Mouse (Mus musculus): ENCODE measurements around the gene R3hdml. TPM values are rescaled to one million over a fixed set of nuclear protein-coding genes. Genes with fewer than 3 reads are reported as not detected.
"Not testable (repeated sequence)": the region's sequence is repeated elsewhere in the genome, so short reads cannot be mapped to it uniquely, and the experiment has no call there.

R3hdml gene
- polyA plus RNA-seq (2016; fragmentation: Nextera tagmentation; extraction: Ambion mirVana) = not detected in 2 replicates

DNA sequence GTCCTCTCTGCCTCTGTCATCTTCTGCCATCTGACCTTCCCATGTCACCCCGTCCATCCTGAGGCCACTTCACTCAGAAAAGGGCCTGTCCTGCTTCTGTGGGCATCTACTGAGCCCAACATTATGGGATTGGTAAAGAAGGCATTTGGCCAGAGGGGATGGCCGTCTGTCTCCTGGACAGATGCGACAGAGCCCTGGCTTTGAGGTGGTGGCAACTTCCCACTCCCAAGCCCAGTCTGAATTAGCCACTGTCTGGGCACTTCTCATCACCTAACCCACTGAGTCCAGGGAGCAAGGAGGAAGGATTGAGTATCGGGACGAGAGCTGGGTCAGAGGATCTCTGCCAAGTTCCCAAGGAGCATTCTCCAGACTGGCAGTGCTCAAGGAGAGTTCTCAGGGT is at the start of gene R3hdml:
Gene R3hdml (plus strand): TSS at position 301 of the 400 bp plus-strand sequence.
- Histone ChIP-seq H3K4me3 (no peak within 1 kb of the TSS), H3K9ac (no peak within 1 kb of the TSS), H3K4me1 (0 out of 2 replicates have a peak, but pooled peaks cover 10% of the 10 kb centered on the region), H3K27me3 (peaks cover 5% of the 10 kb centered on the region; the same call in 1 of the 2 replicates), H3K9me3 (no peaks in the 10 kb centered on the region), H3K27ac (no peak within 1 kb of the TSS), H3K4me2 (replicated peaks) (no peak within 1 kb of the TSS), H3K36me3 (no peaks in the 10 kb centered on the region)
- 68% methylated on average over 5 of the region's 5 CpGs for WGBS
- ATAC-seq (ENCODE audit: insufficient number of reproducible peaks, insufficient read depth, low FRiP score, low TSS enrichment) = no peak

DNA sequence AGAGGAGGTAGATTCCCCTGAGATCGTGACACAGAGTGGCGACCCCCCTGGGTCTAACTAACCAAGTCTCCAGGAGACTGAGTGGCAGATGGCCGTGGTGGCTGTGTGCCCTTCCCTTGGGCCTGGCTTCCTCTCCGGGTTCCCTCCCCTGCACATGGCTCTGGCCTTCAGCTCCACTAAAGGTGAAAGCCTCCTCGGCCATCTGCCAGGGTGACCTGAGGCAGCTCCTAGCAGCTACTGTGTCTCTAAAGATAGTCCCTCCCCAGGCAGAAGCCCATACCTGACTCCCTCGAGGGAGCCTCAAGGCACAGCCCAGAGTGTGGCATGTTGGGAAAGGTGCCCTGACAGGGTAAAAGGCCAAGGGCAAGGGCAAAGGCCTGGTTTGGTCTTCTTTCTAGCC is 48.6 kb upstream of the R3hdml start:
- 70% methylated on average over 6 of the region's 6 CpGs for WGBS
- peaks cover 1% of the 10 kb centered on the region; the same call in 1 of the 2 replicates for H3K4me1 ChIP-seq
- H3K27ac ChIP-seq = no peak overlapping the region
- no peak overlapping the region for H3K4me3 ChIP-seq
- H3K36me3 ChIP-seq = no peaks in the 10 kb centered on the region
- H3K9me3 ChIP-seq = no peaks in the 10 kb centered on the region
- H3K27me3 ChIP-seq = peaks cover 10% of the 10 kb centered on the region
- no peak overlapping the region for H3K9ac ChIP-seq
- H3K4me2 ChIP-seq (replicated peaks) = no peak overlapping the region
- ATAC-seq (ENCODE audit: insufficient number of reproducible peaks, insufficient read depth, low FRiP score, low TSS enrichment) = no peak

DNA sequence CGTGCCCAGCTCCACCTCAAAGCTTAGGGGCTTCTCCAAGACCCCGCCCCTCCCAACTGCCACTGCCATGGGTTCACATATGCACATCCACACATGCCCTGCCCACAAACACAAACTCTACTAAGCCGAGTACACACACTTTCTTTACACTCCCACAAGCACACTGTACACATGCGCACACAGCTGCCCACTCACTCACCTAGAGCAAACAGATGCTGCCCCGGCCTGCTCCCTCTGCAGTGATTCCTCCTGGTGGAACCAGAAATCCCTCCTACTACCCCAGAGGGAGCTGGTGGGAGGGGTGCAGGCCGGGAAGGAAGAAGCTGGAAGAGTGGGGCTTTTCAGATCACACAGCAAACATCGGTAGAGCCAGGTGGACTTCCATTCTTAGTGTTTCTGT is 48.1 kb upstream of the R3hdml start:
- Histone ChIP-seq H3K9me3 (no peaks in the 10 kb centered on the region), H3K4me3 (no peak overlapping the region), H3K27ac (no peak overlapping the region), H3K4me2 (replicated peaks) (no peak overlapping the region), H3K4me1 (no peaks in the 10 kb centered on the region), H3K36me3 (no peaks in the 10 kb centered on the region), H3K9ac (no peak overlapping the region), H3K27me3 (peaks cover 6% of the 10 kb centered on the region)
- no peak for ATAC-seq (ENCODE audit: insufficient number of reproducible peaks, insufficient read depth, low FRiP score, low TSS enrichment)
- 69% methylated on average over 7 of the region's 7 CpGs for WGBS

DNA sequence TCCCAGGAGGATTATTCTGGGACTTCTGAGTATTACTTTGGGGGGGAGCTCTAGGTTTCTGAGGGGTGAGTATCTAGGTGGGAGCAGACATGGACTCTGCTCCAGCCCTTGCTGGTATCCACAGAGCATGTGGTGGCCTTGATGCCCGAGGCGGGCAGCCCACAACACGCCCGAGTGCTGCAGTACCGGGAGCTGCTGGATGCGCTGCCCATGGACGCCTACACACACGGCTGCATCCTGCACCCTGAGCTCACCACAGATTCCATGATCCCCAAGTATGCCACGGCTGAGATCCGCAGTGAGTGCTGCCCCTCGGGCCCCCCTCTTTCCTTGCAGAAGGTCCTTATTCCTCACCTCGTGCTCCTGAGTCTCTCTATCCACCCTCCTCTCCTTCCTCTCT is 44.7 kb upstream of the R3hdml start:
- Histone ChIP-seq H3K9me3 (no peaks in the 10 kb centered on the region), H3K27me3 (no peaks in the 10 kb centered on the region), H3K4me3 (no peak overlapping the region), H3K4me2 (replicated peaks) (no peak overlapping the region), H3K36me3 (no peaks in the 10 kb centered on the region), H3K9ac (no peak overlapping the region), H3K4me1 (no peaks in the 10 kb centered on the region), H3K27ac (no peak overlapping the region)
- ATAC-seq (ENCODE audit: insufficient number of reproducible peaks, insufficient read depth, low FRiP score, low TSS enrichment) = no peak
- WGBS = 83% methylated on average over 12 of the region's 12 CpGs

DNA sequence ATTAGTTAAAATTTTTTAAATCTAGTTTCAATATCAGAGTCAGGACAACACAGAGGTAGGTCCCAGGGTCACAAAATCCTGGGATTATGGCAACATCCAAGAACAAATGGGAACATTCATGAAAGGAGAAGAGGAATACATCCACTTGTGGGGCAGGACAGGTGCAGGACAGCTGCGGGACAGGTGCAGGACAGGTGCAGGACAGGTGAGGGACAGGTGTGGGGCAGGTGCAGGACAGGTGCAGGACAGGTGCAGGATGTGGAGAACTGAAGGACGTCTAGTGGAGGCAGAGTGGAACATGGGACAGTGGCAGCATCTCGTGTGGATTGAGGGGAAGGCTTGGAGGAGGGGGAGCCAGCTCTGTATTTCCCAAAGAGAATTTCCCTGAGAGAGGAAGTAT is 42.8 kb upstream of the R3hdml start:
- no peak overlapping the region for H3K27ac ChIP-seq
- H3K4me3 ChIP-seq = no peak overlapping the region
- H3K4me1 ChIP-seq = no peaks in the 10 kb centered on the region
- no peak overlapping the region for H3K9ac ChIP-seq
- H3K27me3 ChIP-seq = no peaks in the 10 kb centered on the region
- WGBS = 60% methylated on average over 3 of the region's 3 CpGs
- no peak overlapping the region for H3K4me2 ChIP-seq (replicated peaks)
- H3K36me3 ChIP-seq = no peaks in the 10 kb centered on the region
- no peaks in the 10 kb centered on the region for H3K9me3 ChIP-seq
- no peak for ATAC-seq (ENCODE audit: insufficient number of reproducible peaks, insufficient read depth, low FRiP score, low TSS enrichment)

DNA sequence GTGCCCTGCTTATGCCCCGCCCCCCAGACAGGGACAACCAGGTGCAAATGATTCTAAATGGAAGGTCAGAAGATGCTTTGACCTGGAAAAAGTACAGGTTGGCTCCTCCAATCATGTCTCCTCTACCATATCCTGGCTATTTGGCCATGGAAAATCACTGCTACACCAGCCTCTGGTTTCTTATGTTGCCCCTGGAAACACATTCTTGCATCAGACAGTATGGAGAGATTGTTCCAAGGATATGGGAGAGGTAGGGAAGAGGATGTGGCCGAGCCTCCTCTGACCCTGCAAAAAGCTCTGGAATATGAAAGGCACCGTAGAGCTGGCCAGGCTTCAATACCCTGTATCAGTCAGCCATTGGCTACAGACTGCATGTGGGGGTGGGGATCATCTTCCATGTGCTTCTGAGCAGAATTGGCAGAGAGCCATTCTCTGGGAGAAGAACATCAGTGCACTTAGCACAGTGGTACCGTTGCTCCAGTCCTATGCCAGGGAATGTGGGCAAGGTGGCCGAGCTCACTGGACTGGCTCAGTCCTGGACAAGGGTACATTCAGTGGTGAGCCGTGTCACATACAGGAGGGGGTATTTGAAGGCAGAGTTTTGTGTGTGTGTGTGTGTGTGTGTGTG is 41.3 kb upstream of the R3hdml start:
- Histone ChIP-seq H3K4me1 (no peaks in the 10 kb centered on the region), H3K27ac (no peak overlapping the region), H3K27me3 (no peaks in the 10 kb centered on the region), H3K4me2 (replicated peaks) (no peak overlapping the region), H3K9ac (no peak overlapping the region), H3K4me3 (no peak overlapping the region), H3K36me3 (no peaks in the 10 kb centered on the region), H3K9me3 (no peaks in the 10 kb centered on the region)
- no peak for ATAC-seq (ENCODE audit: insufficient number of reproducible peaks, insufficient read depth, low FRiP score, low TSS enrichment)
- 70% methylated on average over 6 of the region's 6 CpGs for WGBS

DNA sequence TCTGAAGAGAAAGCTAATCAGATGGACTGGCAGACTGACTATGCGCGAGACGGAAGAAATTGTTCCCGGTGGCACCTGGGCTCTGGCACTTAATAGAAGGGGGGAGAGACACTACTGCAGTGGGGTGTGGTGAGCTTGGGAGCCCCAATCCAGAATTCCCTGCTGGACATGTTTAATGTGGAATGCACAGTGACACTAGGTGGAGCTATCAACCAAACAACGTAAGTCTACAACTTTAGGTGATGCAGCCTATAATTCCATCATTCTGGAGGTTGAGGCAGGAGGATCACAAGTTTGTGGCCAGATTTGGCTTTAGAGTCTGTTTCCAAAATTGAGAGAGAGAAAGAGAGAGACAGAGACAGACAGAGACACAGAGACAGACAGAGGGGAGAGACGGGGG is 39.4 kb upstream of the R3hdml start:
- 90% methylated on average over 6 of the region's 6 CpGs for WGBS
- H3K4me1 ChIP-seq = no peaks in the 10 kb centered on the region
- ATAC-seq (ENCODE audit: insufficient number of reproducible peaks, insufficient read depth, low FRiP score, low TSS enrichment) = no peak

DNA sequence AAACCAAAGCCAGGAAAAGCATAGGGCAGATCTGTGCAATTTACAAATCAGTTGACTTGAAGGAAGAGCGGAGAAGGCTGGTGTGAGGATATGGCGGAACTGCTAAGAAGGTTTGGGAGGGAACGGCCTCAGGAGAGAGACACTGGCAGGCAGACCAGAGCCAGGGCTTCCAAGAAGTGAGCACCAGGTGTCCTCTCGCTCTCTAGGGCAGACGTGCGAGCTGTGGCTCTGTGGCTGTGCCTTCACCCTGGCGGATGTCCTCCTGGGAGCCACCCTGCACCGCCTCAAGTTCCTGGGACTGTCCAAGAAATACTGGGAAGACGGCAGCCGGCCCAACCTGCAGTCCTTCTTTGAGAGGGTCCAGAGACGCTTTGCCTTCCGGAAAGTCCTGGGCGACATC is 38.7 kb upstream of the R3hdml start:
- Histone ChIP-seq H3K4me2 (replicated peaks) (no peak overlapping the region), H3K4me1 (no peaks in the 10 kb centered on the region), H3K27ac (no peak overlapping the region), H3K36me3 (no peaks in the 10 kb centered on the region), H3K4me3 (no peak overlapping the region), H3K27me3 (peaks cover 4% of the 10 kb centered on the region), H3K9ac (no peak overlapping the region), H3K9me3 (no peaks in the 10 kb centered on the region)
- ATAC-seq (ENCODE audit: insufficient number of reproducible peaks, insufficient read depth, low FRiP score, low TSS enrichment) = no peak
- WGBS = 89% methylated on average over 13 of the region's 13 CpGs

More for the DNA sequence above, 39.4 kb upstream of the R3hdml start:
- H3K27ac ChIP-seq = no peak overlapping the region
- no peaks in the 10 kb centered on the region for H3K36me3 ChIP-seq
- no peak overlapping the region for H3K9ac ChIP-seq
- H3K27me3 ChIP-seq = no peaks in the 10 kb centered on the region
- H3K4me2 ChIP-seq (replicated peaks) = no peak overlapping the region
- H3K9me3 ChIP-seq = no peaks in the 10 kb centered on the region
- H3K4me3 ChIP-seq = no peak overlapping the region

DNA sequence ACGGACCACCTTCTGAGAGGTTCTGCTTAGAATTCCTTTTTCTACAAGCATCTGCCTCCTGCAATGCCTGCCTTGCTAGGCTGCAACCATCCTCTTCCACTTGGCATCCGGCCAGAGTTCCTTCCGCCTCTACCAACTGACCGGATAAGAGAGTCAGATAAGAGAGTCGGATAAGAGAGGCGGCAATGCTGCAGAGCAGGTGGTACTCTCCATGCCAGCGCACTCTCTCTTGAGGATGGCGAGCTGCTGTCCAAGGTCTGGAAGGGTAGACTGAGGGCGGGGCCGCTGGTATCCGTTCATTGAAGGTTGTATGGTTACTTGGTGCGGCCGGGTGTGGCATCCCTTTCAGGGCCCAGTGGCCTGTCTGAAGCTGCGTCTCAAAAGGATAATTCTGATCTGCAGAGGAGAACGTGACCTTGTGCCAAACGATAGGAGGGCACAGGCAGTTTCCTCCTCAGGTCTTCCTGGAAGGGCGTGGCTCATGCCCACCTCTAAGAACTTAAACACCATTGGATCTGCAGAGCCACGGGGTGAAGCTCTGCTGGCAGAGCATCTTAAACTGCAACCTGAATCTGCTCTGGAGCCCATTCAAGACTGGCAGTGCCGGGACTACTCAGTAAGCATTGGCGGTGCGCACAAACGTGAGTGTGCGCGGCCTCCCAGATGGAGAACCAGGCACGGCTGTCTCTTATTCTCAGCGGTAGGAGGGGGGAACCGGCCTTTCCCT is 33.4 kb upstream of the R3hdml start:
- peaks cover 21% of the 10 kb centered on the region for H3K27me3 ChIP-seq
- no peak overlapping the region for H3K4me2 ChIP-seq (replicated peaks)
- H3K27ac ChIP-seq = no peak overlapping the region
- 58% methylated on average over 27 of the region's 27 CpGs for WGBS
- no peak overlapping the region for H3K9ac ChIP-seq
- no peaks in the 10 kb centered on the region for H3K9me3 ChIP-seq
- no peaks in the 10 kb centered on the region for H3K36me3 ChIP-seq
- no peak overlapping the region for H3K4me3 ChIP-seq
- no peaks in the 10 kb centered on the region for H3K4me1 ChIP-seq
- ATAC-seq (ENCODE audit: insufficient number of reproducible peaks, insufficient read depth, low FRiP score, low TSS enrichment) = no peak

DNA sequence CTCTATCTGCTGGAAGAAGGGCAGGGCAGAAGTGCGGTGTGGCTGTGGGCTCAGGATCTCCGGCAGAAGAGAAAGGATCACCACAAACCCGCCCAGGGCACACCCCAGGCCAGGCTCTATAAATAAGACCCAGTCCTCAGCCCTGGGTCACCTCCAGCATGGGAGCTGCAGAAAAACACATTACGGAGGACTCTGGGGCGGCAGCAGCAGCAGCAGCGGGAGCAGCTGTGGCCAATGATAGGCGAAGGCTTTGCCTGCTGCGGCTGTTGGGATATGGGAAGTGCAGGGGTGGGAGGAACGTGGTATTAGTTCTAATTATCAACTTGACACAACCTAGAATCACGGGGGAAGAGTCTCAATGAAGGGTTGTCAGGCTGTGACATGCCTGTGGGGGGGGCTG is 32.7 kb upstream of the R3hdml start:
- Histone ChIP-seq H3K9me3 (no peaks in the 10 kb centered on the region), H3K36me3 (no peaks in the 10 kb centered on the region), H3K4me2 (replicated peaks) (no peak overlapping the region), H3K27ac (no peak overlapping the region), H3K4me1 (no peaks in the 10 kb centered on the region), H3K9ac (no peak overlapping the region), H3K4me3 (no peak overlapping the region), H3K27me3 (peaks cover 21% of the 10 kb centered on the region)
- ATAC-seq (ENCODE audit: insufficient number of reproducible peaks, insufficient read depth, low FRiP score, low TSS enrichment) = no peak
- 45% methylated on average over 10 of the region's 10 CpGs for WGBS

DNA sequence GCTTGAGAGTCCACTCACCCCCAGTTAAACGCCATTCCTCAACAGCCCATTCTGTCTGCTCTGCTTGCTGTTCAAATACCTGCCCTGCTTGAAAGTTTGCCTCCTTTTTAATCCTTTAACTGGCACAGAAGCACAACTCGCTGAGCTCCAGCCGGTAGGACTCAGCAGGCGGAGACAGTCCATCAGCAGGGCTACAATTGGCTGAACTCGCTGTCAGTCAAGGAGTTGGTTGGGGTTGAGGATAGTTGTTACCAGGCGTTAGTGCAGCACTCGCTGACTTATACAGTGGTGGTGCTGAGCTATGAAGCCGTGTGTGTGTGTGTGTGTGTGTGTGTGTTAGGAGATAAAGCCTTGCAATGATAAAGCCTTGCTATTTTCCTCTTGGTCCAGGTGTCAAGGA is 31.5 kb upstream of the R3hdml start:
- ATAC-seq (ENCODE audit: insufficient number of reproducible peaks, insufficient read depth, low FRiP score, low TSS enrichment) = no peak
- H3K27me3 ChIP-seq = peaks cover 21% of the 10 kb centered on the region
- no peak overlapping the region for H3K4me3 ChIP-seq
- H3K36me3 ChIP-seq = no peaks in the 10 kb centered on the region
- WGBS = 87% methylated on average over 8 of the region's 8 CpGs
- no peak overlapping the region for H3K9ac ChIP-seq
- no peaks in the 10 kb centered on the region for H3K9me3 ChIP-seq
- no peaks in the 10 kb centered on the region for H3K4me1 ChIP-seq
- no peak overlapping the region for H3K4me2 ChIP-seq (replicated peaks)
- no peak overlapping the region for H3K27ac ChIP-seq

DNA sequence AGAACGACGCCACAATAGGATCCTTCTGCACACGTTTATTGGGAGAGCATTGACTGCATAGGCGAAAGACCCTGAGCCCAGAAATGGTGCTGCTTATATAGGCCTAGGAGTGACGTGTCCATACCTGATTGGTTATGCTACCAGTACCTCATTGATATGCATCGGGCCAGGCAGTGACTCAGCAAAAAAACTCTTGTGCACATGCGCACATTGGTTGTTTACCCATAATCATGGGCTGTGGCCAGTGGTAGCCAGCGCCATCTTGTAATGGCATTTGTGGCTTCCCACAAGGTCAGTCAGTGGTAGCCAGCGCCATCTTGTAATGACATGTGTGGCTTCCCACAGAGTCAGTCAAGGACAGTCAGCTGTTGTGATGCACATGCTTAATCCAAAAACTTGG is 30.8 kb upstream of the R3hdml start:
- H3K4me1 ChIP-seq; H3K27ac ChIP-seq; H3K9ac ChIP-seq; H3K9me3 ChIP-seq; H3K4me2 ChIP-seq (replicated peaks); H3K36me3 ChIP-seq; ATAC-seq (ENCODE audit: insufficient number of reproducible peaks, insufficient read depth, low FRiP score, low TSS enrichment); H3K4me3 ChIP-seq: not testable (repeated sequence)
- H3K27me3 ChIP-seq = peaks cover 21% of the 10 kb centered on the region
- 93% methylated on average over 9 of the region's 9 CpGs for WGBS
